Mouse (Mus musculus) spleen, postnatal 4 days (tissue): ENCODE results near the gene Mettl23.
"Not testable (repeated sequence)": the region's sequence is repeated elsewhere in the genome, so short reads cannot be mapped to it uniquely, and the experiment has no call there.

ENCODE experiments used
- DNase-seq, 2 experiments: peaks; one replicate each; pipeline ENCODE4 v3.0.0; 2022; ENCODE audit warnings: low spot score in 2 of 2

Mettl23 gene

GRCm38 (mm10) chr11:116819932-116820593, 23.0 kb upstream of the Mettl23 start:
- no peak for DNase-seq

- DNase-seq = no peak
These were observed 21.8 kb upstream of the Mettl23 start for GRCm38 (mm10) chr11:116821057-116821940.

GRCm38 (mm10) chr11:116822215-116822614, 20.9 kb upstream of the Mettl23 start:
- no peak for DNase-seq

GRCm38 (mm10) chr11:116822626-116823025, 20.5 kb upstream of the Mettl23 start:
- DNase-seq = no peak

- no peak for DNase-seq
These were observed 19.8 kb upstream of the Mettl23 start for GRCm38 (mm10) chr11:116823255-116823654.

GRCm38 (mm10) chr11:116823885-116824284, 19.2 kb upstream of the Mettl23 start:
- not testable (repeated sequence) for DNase-seq

GRCm38 (mm10) chr11:116825230-116825629, 17.8 kb upstream of the Mettl23 start:
- no peak for DNase-seq

GRCm38 (mm10) chr11:116826550-116827504, 16.3 kb upstream of the Mettl23 start:
- DNase-seq = no peak

- peak; percentile 65 to 86 for DNase-seq
These were observed 15.4 kb upstream of the Mettl23 start, which contains the start of gene Mxra7 for GRCm38 (mm10) chr11:116827534-116828165. TSS of gene Mxra7 (minus strand) at chr11:116828046.

GRCm38 (mm10) chr11:116832172-116832685, 10.8 kb upstream of the Mettl23 start:
- no peak for DNase-seq

GRCm38 (mm10) chr11:116834954-116835353, 8.1 kb upstream of the Mettl23 start:
- no peak for DNase-seq

GRCm38 (mm10) chr11:116836283-116836682, 6.8 kb upstream of the Mettl23 start:
- no peak for DNase-seq

- DNase-seq = no peak
These were observed 5.6 kb upstream of the Mettl23 start for GRCm38 (mm10) chr11:116837441-116837840.

GRCm38 (mm10) chr11:116838936-116839335, 4.1 kb upstream of the Mettl23 start:
- DNase-seq = no peak

- no peak for DNase-seq
These were observed 3.5 kb upstream of the Mettl23 start for GRCm38 (mm10) chr11:116839601-116840000.

- DNase-seq = no peak
These were observed 2.3 kb upstream of the Mettl23 start for GRCm38 (mm10) chr11:116840748-116841147.

GRCm38 (mm10) chr11:116842531-116843260, 382 bp upstream of the Mettl23 start:
- DNase-seq = peak; percentile 69 to 85

GRCm38 (mm10) chr11:116846593-116847181, 3.6 kb downstream of the Mettl23 start:
- DNase-seq = no peak

- no peak for DNase-seq
These were observed 4.4 kb downstream of the Mettl23 start for GRCm38 (mm10) chr11:116847187-116848085.
